In genomic region chr1:132799258-132799657, GRCm38 (mm10) we compare ENCODE assay signal across 10 mouse cellular contexts. TPM values are rescaled to one million over a fixed set of nuclear protein-coding genes. Genes with fewer than 3 reads are reported as not detected.
DNase-seq lines count a peak whose midpoint lies in the region; ATAC-seq and TF ChIP-seq lines count a peak whose summit lies in the region.
"Had no signal": no experiment of that assay in that cellular context is flagged by ENCODE, and none has a peak within 500 bp of the region (broad histone marks: within the 10 kb centered on the region; RNA-seq: fewer than 3 reads in every experiment).

No protein-coding gene starts in this region.

- H3K9ac ChIP-seq in liver, adult 2 months (ENCODE audit: low read depth, low read length): no peak overlapping the region
- H3K9ac ChIP-seq in liver, embryonic 11.5 days (ENCODE audit: low read depth, low read length): no peak overlapping the region
- H3K9ac ChIP-seq: hindbrain, embryonic 15.5 days; liver, embryonic 12.5 days had no signal

- TF ChIP-seq CTCF in liver, adult 2 months (IDR thresholded peaks at IDR 0.05; ENCODE audit: low read depth, low read length): no peak

- DNase-seq in CD4-positive, CD25-positive, alpha-beta regulatory T cell, adult 2 months (ENCODE audit: low read depth, low spot score): peak; percentile 9
- peak; percentile 10 for DNase-seq in liver, adult 2 months (ENCODE audit: extremely low read depth, low read depth, low spot score)
- DNase-seq in liver, embryonic 11.5 days (ENCODE audit: low spot score): no peak
- peak; percentile 56 for DNase-seq in embryo, embryonic 11.5 days (ENCODE audit: low read depth, low spot score)
- DNase-seq in thymus, postnatal 25 days: no peak
- DNase-seq in left cerebral cortex, adult 11 months (ENCODE audit: low spot score): no peak

- no peak overlapping the region for H3K4me3 ChIP-seq in liver, adult 2 months (ENCODE audit: insufficient read depth, low read depth, low read length)
- H3K4me3 ChIP-seq in liver, embryonic 11.5 days (ENCODE audit: low read depth, low read length): no peak overlapping the region
- H3K4me3 ChIP-seq in myocyte: no peak overlapping the region
- H3K4me3 ChIP-seq: hindbrain, embryonic 15.5 days; liver, embryonic 12.5 days had no signal

- H3ac ChIP-seq in myocyte (ENCODE audit: control insufficient read depth, insufficient read length): no peak overlapping the region

- no peaks in the 10 kb centered on the region for H3K36me3 ChIP-seq in liver, adult 2 months (ENCODE audit: control insufficient read depth, insufficient read depth, low read length)
- H3K36me3 ChIP-seq in liver, embryonic 11.5 days (ENCODE audit: control insufficient read depth, insufficient read depth, low read length): no peaks in the 10 kb centered on the region
- no peaks in the 10 kb centered on the region for H3K36me3 ChIP-seq in myocyte (ENCODE audit: control insufficient read depth, insufficient read depth)
- H3K36me3 ChIP-seq: hindbrain, embryonic 15.5 days; liver, embryonic 12.5 days had no signal

- no peaks in the 10 kb centered on the region for H3K79me2 ChIP-seq in liver, adult 2 months (ENCODE audit: control insufficient read depth, insufficient read depth, low read length)
- H3K79me2 ChIP-seq in myocyte (ENCODE audit: control insufficient read depth, insufficient read depth): no peaks in the 10 kb centered on the region

- H3K9me3 ChIP-seq in liver, embryonic 11.5 days (ENCODE audit: control insufficient read depth, low read length): no peaks in the 10 kb centered on the region
- H3K9me3 ChIP-seq: hindbrain, embryonic 15.5 days; liver, embryonic 12.5 days had no signal

- 4% methylated on average over 6 of the region's 6 CpGs for WGBS in liver, adult 2 months
- 4% methylated on average over 6 of the region's 6 CpGs for WGBS in liver, embryonic 11.5 days

- peaks cover 5% of the 10 kb centered on the region; the same call in 1 of the 2 replicates for H3K4me1 ChIP-seq in liver, adult 2 months (ENCODE audit: control insufficient read depth, insufficient read depth, low read length)
- H3K4me1 ChIP-seq in liver, embryonic 11.5 days (replicated peaks; ENCODE audit: control insufficient read depth, insufficient read depth, low read length): no peaks in the 10 kb centered on the region
- H3K4me1 ChIP-seq: liver, embryonic 12.5 days had no signal

- no peak overlapping the region for H3K4me2 ChIP-seq in liver, embryonic 11.5 days
- no peak overlapping the region for H3K4me2 ChIP-seq in myocyte (ENCODE audit: low read depth)
- H3K4me2 ChIP-seq: hindbrain, embryonic 15.5 days; liver, embryonic 12.5 days had no signal

- H3K27me3 ChIP-seq in liver, adult 2 months (ENCODE audit: control insufficient read depth, insufficient read depth, low read length): peaks cover 4% of the 10 kb centered on the region; the same call in 1 of the 2 replicates
- H3K27me3 ChIP-seq in liver, embryonic 11.5 days (replicated peaks; ENCODE audit: control insufficient read depth, insufficient read depth, low read length): peaks cover 9% of the 10 kb centered on the region
- peaks cover 15% of the 10 kb centered on the region for H3K27me3 ChIP-seq in myocyte (ENCODE audit: control insufficient read depth, insufficient read depth, insufficient read length)
- H3K27me3 ChIP-seq: hindbrain, embryonic 15.5 days had no signal

- ATAC-seq in CD4-positive, CD25-positive, alpha-beta regulatory T cell, adult 4 months: no peak
- ATAC-seq in liver, embryonic 11.5 days (replicated peaks; ENCODE audit: low FRiP score): no peak
- ATAC-seq: liver, embryonic 12.5 days had no signal

- no peak for TF ChIP-seq POLR2A in liver, adult 2 months (IDR thresholded peaks at IDR 0.05; ENCODE audit: extremely low read depth, insufficient read depth, low read length)
- no peak for TF ChIP-seq POLR2A in myocyte (IDR thresholded peaks at IDR 0.05; ENCODE audit: insufficient read length, low read depth)

- no peak overlapping the region for H3K27ac ChIP-seq in liver, adult 2 months (replicated peaks; ENCODE audit: insufficient read depth, low read depth, low read length)
- H3K27ac ChIP-seq in liver, embryonic 11.5 days (ENCODE audit: low read depth, low read length): no peak overlapping the region
- H3K27ac ChIP-seq: hindbrain, embryonic 15.5 days; liver, embryonic 12.5 days had no signal

TF ChIP-seq in myocyte, 11 proteins besides CTCF, POLR2A, EP300 and RAD21:
- TF ChIP-seq POLR2AphosphoS2 (IDR thresholded peaks at IDR 0.05; ENCODE audit: insufficient read length, low read depth): no peak
- TF ChIP-seq REST (IDR thresholded peaks at IDR 0.05; ENCODE audit: insufficient read depth, insufficient read length): peak; percentile 95
- no peak for TF ChIP-seq SRF (IDR thresholded peaks at IDR 0.05; ENCODE audit: control insufficient read depth, insufficient read length, low read depth)
- TF ChIP-seq MAX (IDR thresholded peaks at IDR 0.05; ENCODE audit: low read depth): no peak
- no peak for TF ChIP-seq TCF3 (IDR thresholded peaks at IDR 0.05; ENCODE audit: insufficient read length, low read depth)
- TF ChIP-seq MYOD1 (IDR thresholded peaks at IDR 0.05; ENCODE audit: control insufficient read depth in 1 of 3, insufficient read length in 2 of 3, low read depth in 2 of 3): no peak
- no peak for TF ChIP-seq MYOG (IDR thresholded peaks at IDR 0.05; ENCODE audit: control insufficient read depth in 1 of 3, insufficient read depth in 1 of 3, insufficient read length in 2 of 3, low read depth in 2 of 3)

RNA-seq across cellular contexts. Expression of gene Nfasc, which starts 57.7 kb away (rescaled TPM):
- polyA plus RNA-seq in CD4-positive, CD25-positive, alpha-beta regulatory T cell, adult 4 months (2017; shearing (Covaris generic)): not detected
- 0.09 and 0.20 TPM in 2 replicates for total RNA-seq in liver, adult 2 months (2014; rRNA removed)
- 0.02 and 0.11 TPM in 2 replicates for polyA plus RNA-seq in liver, adult 2 months (2012; rRNA removed)
- polyA plus RNA-seq in liver, embryonic 11.5 days (2014; fragmentation: Nextera tagmentation; extraction: Ambion mirVana): 0.14 and 0.36 TPM in 2 replicates
- polyA plus RNA-seq in myocyte (2012; fragmentation: generic; extraction: Trizol): not detected

Comparison
In these comparisons a context has a peak if more than half of its experiments do, and no peak if none do; other contexts are left out.
1. DNase-seq: peak in CD4-positive, CD25-positive, alpha-beta regulatory T cell, adult 2 months (single experiment), liver, adult 2 months (single experiment) and embryo, embryonic 11.5 days (single experiment); none in liver, embryonic 11.5 days (single experiment), thymus, postnatal 25 days (single experiment) and left cerebral cortex, adult 11 months (single experiment).